In genomic region chr5:92112585-92112984, GRCm38 (mm10) we compare ENCODE assay signal across 8 mouse cellular contexts. TPM values are rescaled to one million over a fixed set of nuclear protein-coding genes. Genes with fewer than 3 reads are reported as not detected.
A peak's percentile ranks its signal among the peaks of the same experiment; 100 is the strongest.
DNase-seq lines count a peak whose midpoint lies in the region; ATAC-seq lines count a peak whose summit lies in the region.

No protein-coding gene starts in this region.

- no peak for DNase-seq in lung, postnatal 10 days
- DNase-seq in urinary bladder, postnatal 36 days (ENCODE audit: low spot score in 2 of 2): no peak
- DNase-seq in urinary bladder, postnatal 10 days (ENCODE audit: low spot score): no peak
- no peak for DNase-seq in thymus, postnatal 0 days (ENCODE audit: low spot score)

- peak overlapping the region; percentile 54 for H3K4me2 ChIP-seq in lung, embryonic 16.5 days (ENCODE audit: low read depth, low read length)
- peak overlapping the region; percentile 63 for H3K4me2 ChIP-seq in heart, embryonic 12.5 days
- peak overlapping the region; percentile 40 for H3K4me2 ChIP-seq in liver, embryonic 12.5 days
- peak overlapping the region; percentile 46 for H3K4me2 ChIP-seq in stomach, embryonic 15.5 days

- H3K4me3 ChIP-seq in lung, embryonic 16.5 days (ENCODE audit: low read length): peak overlapping the region; percentile 34
- peak overlapping the region; percentile 33 for H3K4me3 ChIP-seq in heart, embryonic 12.5 days
- no peak overlapping the region for H3K4me3 ChIP-seq in liver, embryonic 12.5 days
- peak overlapping the region; percentile 23 for H3K4me3 ChIP-seq in stomach, embryonic 15.5 days (replicated peaks)

- no peaks in the 10 kb centered on the region; the same call in 1 of the 2 replicates for H3K27me3 ChIP-seq in lung, embryonic 16.5 days (ENCODE audit: control insufficient read depth, insufficient read depth, low read depth, low read length)
- H3K27me3 ChIP-seq in heart, embryonic 12.5 days (replicated peaks): no peaks in the 10 kb centered on the region
- peaks cover 26% of the 10 kb centered on the region for H3K27me3 ChIP-seq in liver, embryonic 12.5 days (replicated peaks)
- H3K27me3 ChIP-seq in stomach, embryonic 15.5 days (replicated peaks): no peaks in the 10 kb centered on the region

- H3K36me3 ChIP-seq in lung, embryonic 16.5 days (ENCODE audit: control insufficient read depth, insufficient read depth, low read length): no peaks in the 10 kb centered on the region
- H3K36me3 ChIP-seq in heart, embryonic 12.5 days: no peaks in the 10 kb centered on the region
- H3K36me3 ChIP-seq in liver, embryonic 12.5 days: no peaks in the 10 kb centered on the region
- H3K36me3 ChIP-seq in stomach, embryonic 15.5 days: no peaks in the 10 kb centered on the region

- H3K4me1 ChIP-seq in lung, embryonic 16.5 days (replicated peaks; ENCODE audit: control insufficient read depth, insufficient read depth, low read length): peaks cover 4% of the 10 kb centered on the region; the same call in 1 of the 2 replicates
- peaks cover 9% of the 10 kb centered on the region; the same call in 1 of the 2 replicates for H3K4me1 ChIP-seq in heart, embryonic 12.5 days (replicated peaks)
- peaks cover 30% of the 10 kb centered on the region for H3K4me1 ChIP-seq in liver, embryonic 12.5 days
- H3K4me1 ChIP-seq in stomach, embryonic 15.5 days: peaks cover 8% of the 10 kb centered on the region

- no peaks in the 10 kb centered on the region for H3K9me3 ChIP-seq in lung, embryonic 16.5 days (ENCODE audit: control insufficient read depth, low read length)
- H3K9me3 ChIP-seq in heart, embryonic 12.5 days (replicated peaks): no peaks in the 10 kb centered on the region
- no peaks in the 10 kb centered on the region for H3K9me3 ChIP-seq in liver, embryonic 12.5 days (replicated peaks)
- H3K9me3 ChIP-seq in stomach, embryonic 15.5 days: no peaks in the 10 kb centered on the region

- peak overlapping the region; percentile 47 for H3K9ac ChIP-seq in lung, embryonic 16.5 days (ENCODE audit: low read length)
- peak overlapping the region; percentile 26; the same call in 1 of the 2 replicates for H3K9ac ChIP-seq in heart, embryonic 12.5 days
- H3K9ac ChIP-seq in liver, embryonic 12.5 days: no peak overlapping the region
- H3K9ac ChIP-seq in stomach, embryonic 15.5 days: no peak overlapping the region

- 10% methylated on average over 10 of the region's 10 CpGs for WGBS in lung, embryonic 16.5 days
- WGBS in heart, embryonic 12.5 days: 5% methylated on average over 10 of the region's 10 CpGs
- WGBS in liver, embryonic 12.5 days (ENCODE audit: insufficient replicate concordance): 6% methylated on average over 10 of the region's 10 CpGs
- 10% methylated on average over 10 of the region's 10 CpGs for WGBS in stomach, embryonic 15.5 days

- H3K27ac ChIP-seq in lung, embryonic 16.5 days (ENCODE audit: low read length): no peak overlapping the region
- H3K27ac ChIP-seq in heart, embryonic 12.5 days (ENCODE audit: poor library complexity, severe bottlenecking): no peak overlapping the region
- no peak overlapping the region for H3K27ac ChIP-seq in liver, embryonic 12.5 days
- no peak overlapping the region for H3K27ac ChIP-seq in stomach, embryonic 15.5 days

- no peak for ATAC-seq in lung, embryonic 16.5 days (ENCODE audit: low read depth)
- ATAC-seq in heart, embryonic 12.5 days (ENCODE audit: insufficient number of reproducible peaks, low FRiP score): no peak
- ATAC-seq in liver, embryonic 12.5 days: no peak
- no peak for ATAC-seq in stomach, embryonic 15.5 days (ENCODE audit: insufficient read depth, low FRiP score, low read depth)

RNA-seq across cellular contexts. Expression of gene Uso1, which starts 25.2 kb away (rescaled TPM):
- polyA plus RNA-seq in lung, embryonic 16.5 days (2015; fragmentation: Nextera tagmentation; extraction: Ambion mirVana): 37.7 and 38.3 TPM in 2 replicates
- polyA plus RNA-seq in heart, embryonic 12.5 days (2016; fragmentation: Nextera tagmentation; extraction: Ambion mirVana): 39.9 and 41.9 TPM in 2 replicates
- polyA plus RNA-seq in liver, embryonic 12.5 days (2016; fragmentation: Nextera tagmentation; extraction: Ambion mirVana): 35.6 and 37.1 TPM in 2 replicates
- polyA plus RNA-seq in stomach, embryonic 15.5 days (2015; fragmentation: Nextera tagmentation; extraction: Ambion mirVana): 46.0 and 49.4 TPM in 2 replicates
- polyA plus RNA-seq in thymus, postnatal 0 days (2015; fragmentation: Nextera tagmentation; extraction: Ambion mirVana): 32.6 and 43.5 TPM in 2 replicates

RNA-seq across cellular contexts. Expression of gene G3bp2, which starts 29.1 kb away (rescaled TPM):
- polyA plus RNA-seq in lung, embryonic 16.5 days (2015; fragmentation: Nextera tagmentation; extraction: Ambion mirVana): 124 and 144 TPM in 2 replicates
- polyA plus RNA-seq in heart, embryonic 12.5 days (2016; fragmentation: Nextera tagmentation; extraction: Ambion mirVana): 186 and 193 TPM in 2 replicates
- polyA plus RNA-seq in liver, embryonic 12.5 days (2016; fragmentation: Nextera tagmentation; extraction: Ambion mirVana): 84.0 and 87.0 TPM in 2 replicates
- 159 and 163 TPM in 2 replicates for polyA plus RNA-seq in stomach, embryonic 15.5 days (2015; fragmentation: Nextera tagmentation; extraction: Ambion mirVana)
- polyA plus RNA-seq in thymus, postnatal 0 days (2015; fragmentation: Nextera tagmentation; extraction: Ambion mirVana): 239 and 240 TPM in 2 replicates

Comparison
In these comparisons a context has a peak if more than half of its experiments do, and no peak if none do; other contexts are left out.
1. H3K9ac ChIP-seq: peak in lung, embryonic 16.5 days (single experiment) and heart, embryonic 12.5 days (single experiment); none in liver, embryonic 12.5 days (single experiment) and stomach, embryonic 15.5 days (single experiment).
2. Peak in every context shown above with its lines, with median percentiles within 50 percentile points of each other: H3K4me2 ChIP-seq.